Mouse (Mus musculus): ENCODE results near the gene Camsap2.

- TF ChIP-seq EP300 (IDR thresholded peaks at IDR 0.05) (no peak), CTCF (IDR thresholded peaks at IDR 0.05) (no peak)
Observed at GRCm38 (mm10) chr1:136241801-136242200, 104.1 kb downstream of the Camsap2 start.
